Mouse (Mus musculus) frontal cortex, adult 2 months (tissue): ENCODE results near the gene Ifit1bl2. TPM values are rescaled to one million over a fixed set of nuclear protein-coding genes. Genes with fewer than 3 reads are reported as not detected.

Source experiments
- DNase-seq, 2 experiments: peaks; one replicate each; pipeline ENCODE4 v3.0.0; 2022; ENCODE audit warnings: low spot score in 1 of 2; ENCODE audit errors: extremely low spot score in 1 of 2
- polyA plus RNA-seq: library from polyadenylated mRNA; depleted of rRNA; stranded (reverse); fragments of >200 nt; gene quantifications from 2 replicates; pipeline ENCODE4 v1.2.3, GENCODE M21; 2012; rRNA removed

The Ifit1bl2 gene
- polyA plus RNA-seq, 1 experiment = 0.42 TPM

- DNase-seq = no peak
These were observed 71.3 kb downstream of the Ifit1bl2 start for GRCm38 (mm10) chr19:34568988-34569895.

Other genes starting within 250 kb of the Ifit1bl2 start
- gene Ch25h, start 165.6 kb downstream of the Ifit1bl2 start, polyA plus RNA-seq = 0.98 and 2.3 TPM in 2 replicates
- gene Lipa, start 113.3 kb downstream of the Ifit1bl2 start, polyA plus RNA-seq = 16.0 and 16.4 TPM in 2 replicates
- 7.0 and 7.3 TPM in 2 replicates for gene Ifit2, start 90.0 kb downstream of the Ifit1bl2 start, polyA plus RNA-seq
- 18.0 and 25.6 TPM in 2 replicates for gene Ifit3, start 57.2 kb downstream of the Ifit1bl2 start, polyA plus RNA-seq
- 2.0 and 2.7 TPM in 2 replicates for gene Ifit1bl1, start 38.8 kb downstream of the Ifit1bl2 start, polyA plus RNA-seq
- gene Ifit3b, start 32.8 kb downstream of the Ifit1bl2 start, polyA plus RNA-seq = 8.1 and 8.4 TPM in 2 replicates
- gene Ifit1, start 128 bp upstream of the Ifit1bl2 start, polyA plus RNA-seq = 5.8 and 5.9 TPM in 2 replicates
- 1.8 and 2.5 TPM in 2 replicates for gene Slc16a12, start 106.5 kb upstream of the Ifit1bl2 start, polyA plus RNA-seq
- gene Pank1, start 238.7 kb upstream of the Ifit1bl2 start, polyA plus RNA-seq = 7.5 and 8.4 TPM in 2 replicates